Mouse (Mus musculus): Measurements from ENCODE around the gene Mlph. TPM values are rescaled to one million over a fixed set of nuclear protein-coding genes. Genes with fewer than 3 reads are reported as not detected.

Mlph gene
- under 1 TPM; 0.61 to 0.70 TPM for total RNA-seq (2021)

DNA sequence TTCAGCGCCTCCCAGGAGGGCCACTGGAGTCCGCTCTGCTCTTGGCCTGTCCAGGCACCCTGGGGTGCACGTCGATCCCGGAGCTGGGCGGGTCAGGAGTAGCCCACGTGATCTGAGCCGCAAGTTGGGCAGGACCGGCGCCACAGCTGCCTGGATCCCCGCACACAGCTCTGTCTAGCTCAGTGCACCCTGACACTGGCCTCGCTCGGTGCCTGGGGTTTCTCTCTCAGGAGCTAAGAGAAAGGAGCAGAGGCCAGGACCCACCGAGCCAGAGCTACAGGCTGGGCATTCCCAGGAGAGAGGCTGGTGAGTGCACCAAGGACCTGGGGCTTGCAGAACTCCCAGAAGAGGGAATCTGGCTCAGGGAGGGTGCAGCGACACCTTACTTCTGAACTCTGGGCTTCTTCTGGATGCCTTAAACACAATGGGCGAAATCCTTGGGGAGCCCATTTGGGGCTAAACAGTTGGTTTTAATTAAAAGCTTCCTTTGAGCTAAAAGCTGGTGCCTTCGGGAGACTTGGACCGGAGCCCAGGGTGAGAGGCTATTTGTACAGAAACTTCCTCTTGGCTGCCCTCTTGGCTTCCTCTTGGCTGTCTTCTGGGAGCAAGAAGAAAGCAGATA lies at the start of gene Mlph:
Mlph (plus strand) TSS at position 138 of the 622 bp plus-strand sequence.
- DNase-seq, result peak in 1 of 2 experiments; percentile 57
- intact Hi-C loops (cut with DNase I), result no loop called here

DNA sequence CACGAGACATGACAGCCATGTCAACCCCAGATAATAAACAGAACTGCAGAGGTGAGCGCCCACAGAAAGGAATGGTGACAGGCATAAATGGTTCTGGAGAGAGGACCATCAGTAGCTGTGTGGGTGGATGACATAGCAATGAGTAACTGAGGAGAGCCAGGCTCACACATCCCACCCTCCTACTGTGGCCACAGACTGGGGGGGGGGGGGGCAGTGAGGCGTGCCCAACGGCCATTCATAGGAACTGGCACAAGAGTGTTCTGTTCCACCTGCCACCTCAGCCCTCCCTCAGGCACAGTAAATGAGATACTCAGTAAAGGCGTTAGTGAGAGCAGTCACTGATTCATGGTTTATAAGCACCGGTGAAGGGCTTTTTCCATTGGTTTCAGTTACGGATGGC lies 48.2 kb upstream of the Mlph start:
- no peak for DNase-seq
- intact Hi-C loops (cut with DNase I), result no loop called here

DNA sequence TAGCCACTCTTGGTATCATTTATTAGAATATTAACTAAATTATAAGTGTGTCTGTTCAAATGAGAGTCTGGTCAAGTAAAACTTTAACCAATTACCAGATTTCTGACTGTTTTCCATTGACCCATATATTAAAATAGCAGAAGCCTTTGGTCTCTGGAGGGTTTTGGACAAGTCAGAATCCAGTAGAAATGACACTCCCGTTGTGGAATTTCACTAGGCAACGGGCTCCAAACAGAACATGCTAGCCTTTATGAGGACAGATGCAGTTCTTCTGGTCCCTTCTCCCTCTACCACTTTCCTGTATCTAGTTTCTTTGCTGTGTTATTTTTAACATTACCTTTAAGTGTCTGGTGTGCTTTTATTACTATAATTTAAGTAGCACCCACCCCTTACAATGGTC lies 44.3 kb upstream of the Mlph start:
- no peak for DNase-seq
- intact Hi-C loops (cut with DNase I), result no loop called here

DNA sequence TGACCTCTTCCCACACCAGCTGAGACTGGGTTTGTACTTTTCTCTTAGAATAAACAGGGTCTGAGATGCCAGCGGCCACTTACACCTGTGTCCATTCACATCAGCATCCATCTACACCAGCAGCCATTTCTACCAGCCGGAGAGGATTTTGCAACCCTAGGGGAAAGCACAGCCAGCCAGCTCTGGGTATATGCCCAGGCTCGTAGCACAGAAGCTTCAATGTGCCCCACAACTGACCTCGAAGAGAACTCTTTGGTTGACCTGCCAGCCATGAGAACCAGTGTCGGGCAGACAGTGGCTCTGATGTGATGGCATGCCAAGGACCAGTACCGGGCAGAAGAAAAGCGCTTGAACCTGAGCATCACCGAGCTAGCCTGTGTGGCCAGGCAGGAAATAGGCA lies 39.5 kb upstream of the Mlph start:
- intact Hi-C loops (cut with DNase I), result no loop called here
- no peak for DNase-seq

DNA sequence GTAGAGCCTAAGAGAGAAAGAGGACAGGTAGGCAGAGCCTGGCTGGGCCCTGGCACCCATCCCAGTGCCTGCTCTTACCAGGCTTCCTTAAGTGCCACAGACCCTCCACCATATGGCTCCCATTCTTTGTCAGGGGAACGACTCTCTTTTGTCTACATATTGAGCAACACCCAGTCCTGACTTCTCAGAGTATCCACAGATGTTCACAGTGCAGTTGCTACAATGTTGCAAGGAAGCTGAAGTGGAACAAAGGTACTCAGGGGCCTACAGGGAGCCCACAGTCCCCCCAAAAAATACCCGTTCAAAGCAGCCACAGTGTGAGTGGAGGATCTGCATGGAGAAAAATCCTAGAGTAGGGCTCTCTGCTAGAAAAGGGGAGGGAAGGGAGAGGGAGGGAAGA lies 38.9 kb upstream of the Mlph start:
- intact Hi-C loops (cut with DNase I), result no loop called here
- no peak for DNase-seq

DNA sequence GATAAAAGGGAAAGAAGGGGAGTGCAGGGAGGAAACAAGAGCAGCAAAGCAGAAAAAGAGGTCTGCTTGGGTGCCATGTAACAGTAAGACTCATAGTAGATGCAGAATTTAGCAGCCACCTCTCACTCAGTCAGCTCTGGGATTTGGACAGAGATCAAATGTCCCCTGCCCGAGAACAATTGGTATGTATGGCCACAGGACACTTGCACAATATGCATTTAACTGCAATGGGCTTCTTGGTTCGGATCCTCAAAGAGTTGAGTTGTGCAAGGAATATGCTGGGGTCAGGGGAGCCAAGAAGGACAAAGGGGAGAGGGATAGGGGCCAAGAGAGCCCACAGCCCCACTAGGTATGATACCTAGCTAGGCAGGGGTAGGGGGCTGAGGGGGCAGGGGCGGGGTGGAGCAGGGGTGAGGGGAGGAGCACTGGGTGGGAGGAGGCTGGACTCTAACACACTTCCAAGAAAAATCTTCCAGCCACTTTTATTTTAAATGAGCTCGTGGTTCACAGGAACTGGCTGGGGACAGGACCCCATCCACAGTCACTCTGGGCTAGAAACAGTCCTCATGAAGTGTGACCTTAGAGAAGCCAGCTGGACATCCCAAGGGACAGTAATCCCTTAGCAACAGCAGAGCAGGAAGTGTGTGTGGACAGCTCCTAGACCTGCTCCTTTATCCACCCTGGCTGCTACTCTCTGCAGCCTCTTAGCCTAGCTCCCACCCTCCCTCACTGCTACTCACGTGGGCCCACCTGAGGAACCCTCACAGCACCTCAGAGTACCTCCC lies 38.2 kb upstream of the Mlph start:
- no peak for DNase-seq
- intact Hi-C loops (cut with DNase I), result no loop called here

DNA sequence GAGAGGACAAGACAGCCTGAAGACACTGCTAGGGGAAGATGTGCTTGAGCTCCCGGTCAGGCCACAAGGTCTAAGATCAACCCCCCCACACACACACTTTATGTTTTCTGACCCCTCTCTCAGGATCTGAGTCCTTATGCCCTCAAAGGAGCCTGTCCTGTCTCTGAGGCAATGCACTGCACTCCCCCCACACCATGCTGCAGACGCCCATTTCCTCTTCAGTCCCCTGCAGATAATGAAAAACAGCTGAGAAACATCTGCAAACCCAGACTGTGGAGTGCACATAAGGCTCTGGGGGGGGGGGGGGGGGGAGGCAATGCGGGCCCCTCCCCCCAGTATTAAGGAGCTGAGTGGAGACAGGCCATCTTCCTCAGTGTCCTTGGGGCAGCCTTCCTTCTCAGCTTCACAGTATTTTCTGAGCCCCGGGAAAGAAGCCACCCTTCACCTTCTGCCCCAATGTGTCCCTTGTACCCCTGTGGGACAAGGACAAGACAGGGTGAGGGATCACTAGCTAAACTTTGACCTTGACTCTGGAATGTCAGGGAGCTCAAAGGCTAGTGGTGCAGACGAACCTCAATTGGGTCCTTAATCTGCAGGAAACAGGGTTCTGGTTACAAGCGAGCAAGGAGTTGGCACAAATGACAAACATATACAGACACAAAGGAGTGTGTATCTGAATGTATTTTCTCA lies 29.0 kb upstream of the Mlph start:
- intact Hi-C loops (cut with DNase I), result no loop called here
- no peak for DNase-seq

DNA sequence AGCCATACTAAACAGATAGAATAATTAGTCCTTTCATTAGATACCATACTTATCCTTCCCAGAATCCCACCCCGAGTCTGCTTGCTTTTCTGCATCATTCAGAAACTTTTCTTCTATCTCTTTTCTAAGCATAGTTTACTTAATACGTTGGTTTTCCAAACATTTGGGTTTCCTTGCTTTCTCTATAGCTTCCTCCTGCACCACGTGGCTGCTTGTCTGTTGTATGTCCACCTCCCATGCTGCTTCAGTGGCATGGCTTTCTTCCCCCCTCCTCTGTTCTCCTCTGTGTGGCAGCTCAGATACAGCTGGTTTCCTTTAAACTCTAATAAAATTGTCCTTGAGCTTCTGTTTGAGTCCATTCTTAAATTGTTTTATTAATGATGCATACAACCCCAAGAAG lies 20.4 kb upstream of the Mlph start:
- intact Hi-C loops (cut with DNase I), result no loop called here
- no peak for DNase-seq

DNA sequence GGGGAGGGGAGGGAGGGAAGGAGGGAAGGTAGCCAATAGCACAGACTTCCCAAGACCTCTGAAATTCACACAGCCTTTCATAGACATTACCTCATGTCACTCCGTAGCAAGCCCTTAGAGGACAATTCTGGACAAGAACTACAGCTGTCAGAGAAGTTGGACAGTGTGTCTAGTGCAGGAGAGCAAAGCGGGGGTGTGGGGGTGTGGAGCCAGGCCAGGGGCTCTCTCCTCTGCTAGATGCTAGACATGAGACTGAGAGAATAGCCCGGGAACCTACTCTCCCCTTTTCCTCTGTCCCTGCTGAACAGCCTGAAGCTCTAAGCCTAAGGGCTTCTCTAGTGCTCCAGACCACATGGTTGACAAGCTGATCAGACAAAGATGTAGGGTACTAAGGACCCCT lies 19.9 kb upstream of the Mlph start:
- no peak for DNase-seq
- intact Hi-C loops (cut with DNase I), result no loop called here

DNA sequence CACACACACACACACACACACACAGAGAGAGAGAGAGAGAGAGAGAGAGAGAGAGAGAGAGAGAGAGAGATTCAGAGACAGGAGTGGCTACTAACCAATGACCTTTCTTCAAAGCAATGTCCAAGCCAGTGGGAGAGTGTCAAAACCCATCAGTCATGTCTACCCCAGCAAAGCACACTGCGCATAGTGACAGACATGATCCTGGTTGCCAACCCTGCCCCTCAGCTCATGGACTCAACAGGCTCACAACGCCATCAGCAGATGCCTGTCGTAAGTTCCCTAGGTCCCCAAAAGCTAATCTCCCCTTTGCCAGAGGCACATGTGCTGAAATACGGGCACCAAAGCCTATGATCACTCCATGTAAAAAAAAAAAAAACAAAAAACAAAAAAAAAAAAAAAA lies 18.6 kb upstream of the Mlph start:
- DNase-seq, result no peak
- intact Hi-C loops (cut with DNase I), result no loop called here

DNA sequence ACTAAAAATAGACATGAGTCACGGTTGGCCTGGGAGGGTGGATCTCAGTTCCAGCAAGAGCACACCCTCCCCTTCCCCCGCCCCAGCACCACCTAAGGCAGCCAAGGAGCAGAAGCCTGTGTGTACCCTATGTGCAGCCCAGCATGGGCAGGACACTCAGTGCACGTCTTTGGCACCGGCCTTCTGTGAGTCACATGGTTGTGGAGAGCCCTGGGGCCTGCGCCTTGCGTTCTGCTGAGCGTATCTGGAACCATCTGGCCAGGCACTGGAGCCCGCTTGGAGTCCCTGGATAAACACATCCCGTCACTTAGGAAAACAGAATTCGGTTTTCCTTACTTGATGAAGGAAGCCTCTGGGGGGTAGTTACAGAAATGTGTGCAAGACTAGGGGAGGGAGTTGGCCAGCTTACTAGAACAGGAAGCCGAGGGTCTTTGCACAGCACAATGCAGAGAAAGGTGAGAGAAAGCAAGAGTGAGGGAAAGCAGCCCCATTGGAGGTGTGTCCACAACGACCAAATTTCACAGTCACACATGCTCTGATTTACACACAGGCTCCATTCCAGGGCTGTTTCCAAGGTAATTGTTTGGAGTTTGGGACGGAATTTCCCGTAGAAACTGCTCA lies 18.0 kb upstream of the Mlph start:
- peak; percentile 68 to 75 for DNase-seq
- intact Hi-C loops (cut with DNase I), result no loop called here

DNA sequence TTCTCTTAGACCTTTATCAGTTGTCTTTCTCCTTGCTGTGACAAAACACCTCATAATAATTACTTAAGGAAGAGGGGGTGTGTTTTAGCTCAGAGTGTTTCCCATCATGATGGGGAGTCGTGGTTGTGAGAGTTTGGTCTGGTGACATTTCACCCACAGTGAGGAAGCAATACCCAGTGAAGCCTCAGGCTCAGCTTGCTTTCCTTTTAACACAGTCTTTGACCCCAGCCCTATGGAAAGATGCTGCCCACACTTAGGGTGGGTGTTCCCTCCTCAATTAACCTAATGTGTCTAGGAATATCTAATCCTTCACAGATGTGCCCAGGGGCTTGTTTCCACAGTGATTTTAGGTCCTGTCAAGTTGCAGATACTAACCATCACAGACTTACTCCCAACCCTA lies 16.9 kb upstream of the Mlph start:
- intact Hi-C loops (cut with DNase I), result no loop called here
- no peak for DNase-seq

DNA sequence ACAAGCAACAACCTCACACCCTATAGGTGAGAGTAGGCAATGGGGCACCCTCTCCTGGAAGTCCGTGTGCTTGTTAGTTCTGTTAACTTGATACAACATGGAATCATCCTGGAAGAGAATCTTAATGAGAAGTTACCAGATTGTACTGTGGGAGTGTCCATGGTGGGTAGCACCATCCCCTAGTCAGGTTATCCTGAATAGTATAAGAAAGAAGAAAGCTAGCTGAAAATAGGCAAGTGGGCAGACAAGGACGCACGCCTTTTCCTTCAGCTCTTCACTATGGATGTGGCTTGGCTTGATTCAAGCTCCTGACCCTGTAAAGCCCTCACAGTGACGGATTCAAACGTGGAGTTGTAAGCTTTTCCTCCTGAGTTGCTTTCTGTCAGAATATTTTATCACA lies 15.1 kb upstream of the Mlph start:
- DNase-seq, result no peak
- intact Hi-C loops (cut with DNase I), result no loop called here

DNA sequence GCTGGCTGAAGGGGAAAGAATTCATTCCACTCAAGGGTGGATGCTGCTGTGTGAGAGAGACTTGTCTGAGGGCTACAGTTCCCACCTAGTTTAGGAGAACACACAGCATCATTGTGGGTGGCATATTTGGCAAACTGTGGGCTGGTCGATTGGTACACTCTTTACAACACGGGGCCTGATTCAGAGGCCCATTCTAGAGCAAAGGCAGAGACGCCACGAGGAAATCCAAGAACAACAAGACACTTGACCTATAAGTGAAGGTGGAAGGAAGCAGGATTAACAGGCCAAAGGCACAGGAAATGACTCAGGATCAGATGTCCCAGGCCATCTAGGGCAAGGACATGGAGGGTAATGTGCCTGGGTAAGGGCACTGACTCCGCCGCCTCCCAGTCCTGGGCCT lies 14.5 kb upstream of the Mlph start:
- intact Hi-C loops (cut with DNase I), result no loop called here
- DNase-seq, result no peak

DNA sequence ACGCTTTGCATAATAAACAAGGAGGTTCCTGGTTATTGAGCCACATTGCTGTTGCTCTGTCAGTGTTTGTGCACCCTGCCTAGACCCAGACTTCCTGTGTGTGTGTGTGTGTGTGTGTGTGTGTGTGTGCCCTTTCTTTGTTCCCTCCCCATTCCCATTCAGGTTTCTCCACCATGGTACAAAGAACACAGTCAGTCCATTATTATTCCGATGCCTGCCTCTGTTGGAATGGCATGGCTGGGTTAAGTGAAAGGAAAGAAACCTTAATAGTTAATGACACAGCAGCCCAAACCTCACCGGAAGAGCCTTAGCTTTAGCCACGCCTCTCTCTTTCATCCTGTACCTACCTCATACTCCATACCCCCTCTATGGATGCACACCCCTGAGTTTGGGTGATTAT lies 13.6 kb upstream of the Mlph start:
- intact Hi-C loops (cut with DNase I), result no loop called here
- DNase-seq, result no peak

DNA sequence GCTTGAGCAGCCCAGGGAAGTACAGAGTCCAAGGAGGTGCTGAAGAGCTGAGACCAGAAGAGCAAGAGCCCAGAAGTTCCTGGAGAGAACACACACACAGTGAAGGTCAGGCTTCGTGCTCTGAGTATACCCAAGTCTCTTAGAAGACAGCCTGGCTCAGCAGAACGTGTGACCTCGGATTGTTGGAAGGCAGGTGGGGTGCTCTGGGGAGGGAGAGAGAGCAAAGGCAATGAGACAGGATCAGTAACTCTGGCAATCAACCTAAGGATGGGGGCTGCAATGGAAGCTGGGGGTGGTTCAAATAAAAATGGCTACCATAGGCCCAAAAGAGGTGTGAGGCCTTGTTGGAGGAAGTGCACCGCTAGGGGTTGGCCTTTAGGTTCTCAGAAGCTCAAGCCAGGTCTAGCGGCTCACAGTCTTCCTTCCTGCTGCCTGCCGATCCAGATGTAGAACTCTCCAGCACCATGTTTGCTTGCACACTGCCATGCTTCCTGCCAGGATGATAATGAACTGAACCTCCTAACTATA lies 13.1 kb upstream of the Mlph start:
- no peak for DNase-seq
- intact Hi-C loops (cut with DNase I), result no loop called here

DNA sequence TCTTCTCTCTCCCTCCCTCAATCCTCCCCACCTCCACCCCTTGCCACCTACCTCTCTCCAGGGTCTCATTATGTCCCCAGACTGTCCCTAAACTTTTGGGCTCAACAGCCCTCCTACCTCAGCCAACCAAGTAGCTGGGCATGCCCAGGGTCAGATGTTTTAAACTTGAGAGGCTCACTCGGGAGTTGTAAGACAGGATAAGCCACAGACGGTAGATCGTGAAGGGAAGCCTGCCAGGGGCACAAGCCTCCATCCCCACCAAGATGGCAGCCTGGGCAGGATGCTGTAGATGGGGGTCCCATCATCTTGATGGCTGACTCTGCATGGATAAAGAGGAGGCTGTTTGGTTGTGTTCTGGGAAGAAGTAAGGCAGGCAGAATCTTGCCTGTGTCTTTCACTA lies 12.1 kb upstream of the Mlph start:
- DNase-seq, result no peak
- intact Hi-C loops (cut with DNase I), result no loop called here

DNA sequence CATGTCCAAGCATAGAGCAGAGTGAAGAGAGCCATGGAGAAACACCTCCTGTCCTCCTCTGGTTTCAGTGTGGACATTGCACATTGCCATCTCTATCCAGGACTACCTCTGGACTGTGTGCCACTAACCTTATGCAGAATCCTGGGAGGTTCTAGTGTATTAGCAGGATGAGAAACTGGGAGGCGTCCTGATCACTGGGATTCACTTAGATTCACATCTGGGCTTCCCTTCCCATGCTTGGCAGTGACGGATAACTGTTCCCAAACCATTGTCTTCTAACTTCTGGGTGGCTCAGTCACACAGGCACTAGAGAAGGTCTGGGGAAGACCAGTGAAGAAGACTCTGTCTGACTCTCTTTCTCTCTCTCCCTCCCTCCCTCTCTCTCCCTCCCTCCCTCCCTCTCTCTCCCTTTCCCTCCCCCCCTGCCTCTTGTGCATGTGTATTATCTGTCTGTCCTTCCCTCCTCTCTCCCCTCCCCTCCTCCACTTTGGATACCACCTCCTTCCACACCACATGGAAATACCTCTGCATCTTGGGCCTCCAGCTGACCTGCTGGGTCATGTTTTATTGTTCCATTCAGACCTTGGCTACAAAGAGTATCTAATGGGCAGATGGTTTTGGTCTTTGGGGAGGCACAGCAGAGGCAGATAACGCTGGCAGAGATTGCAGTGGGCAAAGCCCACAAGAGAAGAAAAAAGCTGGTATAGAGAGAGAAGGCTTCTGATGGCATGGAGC lies 11.5 kb upstream of the Mlph start:
- intact Hi-C loops (cut with DNase I), result no loop called here
- no peak for DNase-seq

DNA sequence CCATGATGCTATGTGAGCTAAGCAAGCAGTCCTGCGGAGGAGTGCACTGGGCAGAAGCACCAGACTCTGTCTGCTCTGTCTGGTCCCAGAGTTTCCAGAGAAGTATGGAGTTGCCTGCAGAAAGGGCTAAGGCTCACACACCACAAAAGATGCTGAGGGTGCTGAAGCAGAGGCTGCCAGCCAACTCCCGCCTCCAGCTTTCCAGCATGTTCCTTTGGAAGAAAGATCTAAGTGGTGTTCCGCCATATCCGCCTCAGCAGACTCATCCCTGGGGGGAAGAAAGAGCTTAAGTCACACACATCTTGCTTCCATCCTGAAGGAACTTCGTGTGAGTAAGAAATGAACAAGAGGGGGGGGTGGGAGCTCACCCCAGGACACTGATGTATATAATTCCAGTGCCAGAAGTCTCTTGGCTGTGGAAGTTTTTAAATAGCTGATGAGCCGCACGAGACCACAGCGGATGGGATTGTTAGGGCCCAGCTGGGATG lies 10.9 kb upstream of the Mlph start:
- DNase-seq, result no peak
- intact Hi-C loops (cut with DNase I), result no loop called here

DNA sequence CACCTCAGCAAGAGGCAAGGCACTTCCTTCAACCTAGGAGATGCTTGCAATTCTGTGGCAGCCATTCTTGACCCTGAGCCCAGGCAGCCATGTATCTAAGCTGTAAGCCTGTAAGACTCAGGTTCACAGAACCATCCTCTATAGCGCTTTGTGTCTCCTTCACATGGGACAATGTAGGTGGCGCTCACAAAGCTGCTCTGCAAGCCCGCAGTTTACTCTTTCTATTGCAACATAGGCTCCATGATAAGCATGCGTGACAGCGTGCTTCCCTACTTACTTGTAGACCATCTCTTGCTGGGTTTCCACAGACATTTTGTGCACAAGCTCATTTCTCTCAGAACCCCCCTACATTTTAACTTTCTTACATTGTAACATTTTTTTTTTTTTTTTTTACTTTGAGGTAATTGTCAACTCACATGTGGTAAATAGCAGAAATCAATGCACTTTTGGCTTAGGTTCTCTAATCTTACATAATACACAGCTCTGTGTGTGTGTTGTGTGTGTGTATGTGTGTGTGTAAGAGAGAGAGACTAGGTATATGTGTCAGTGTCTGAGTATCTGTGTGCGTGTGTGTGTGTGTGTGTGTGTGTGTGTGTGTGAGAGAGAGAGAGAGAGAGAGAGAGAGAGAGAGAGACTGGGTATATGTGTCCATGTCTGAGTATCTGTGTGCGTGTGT lies 10.0 kb upstream of the Mlph start:
- intact Hi-C loops (cut with DNase I), result no loop called here
- no peak for DNase-seq

Data from heart, postnatal 36 days (tissue).